Mouse (Mus musculus) myocyte (in vitro differentiated cells): ENCODE measurements around the gene Vsir.

Experiments used
- CEBPB ChIP-seq: IDR thresholded peaks from 2 replicates; pipeline ENCODE4 v1.6.1; 2011; ENCODE audit warnings: mild to moderate bottlenecking, moderate library complexity; ENCODE audit not compliant: poor library complexity, insufficient read depth, severe bottlenecking
- E2F4 ChIP-seq: IDR thresholded peaks from one replicate; pipeline ENCODE4 v1.6.1; 2011; ENCODE audit warnings: mild to moderate bottlenecking, control low read depth, moderate library complexity; ENCODE audit not compliant: insufficient read depth
- MAX ChIP-seq: IDR thresholded peaks from one replicate; pipeline ENCODE4 v1.6.1; 2011; ENCODE audit warnings: low read depth, mild to moderate bottlenecking, control low read depth
- POLR2A ChIP-seq: IDR thresholded peaks from one replicate; pipeline ENCODE4 v1.6.1; 2011; ENCODE audit warnings: low read depth, mild to moderate bottlenecking, control low read depth, moderate library complexity; ENCODE audit not compliant: insufficient read length
- POLR2AphosphoS2 ChIP-seq: IDR thresholded peaks from one replicate; pipeline ENCODE4 v1.6.1; 2011; ENCODE audit warnings: low read depth, control low read depth; ENCODE audit not compliant: insufficient read length
- REST ChIP-seq: IDR thresholded peaks from one replicate; pipeline ENCODE4 v1.6.1; 2011; ENCODE audit warnings: mild to moderate bottlenecking, control low read depth, moderate library complexity; ENCODE audit not compliant: insufficient read depth, insufficient read length
- TCF12 ChIP-seq: IDR thresholded peaks from one replicate; pipeline ENCODE4 v1.6.1; 2011; ENCODE audit warnings: mild to moderate bottlenecking, control low read depth; ENCODE audit not compliant: poor library complexity, insufficient read depth, severe bottlenecking
- TCF3 ChIP-seq: IDR thresholded peaks from one replicate; pipeline ENCODE4 v1.6.1; 2011; ENCODE audit warnings: low read depth, control low read depth; ENCODE audit not compliant: insufficient read length

GRCm38 (mm10) chr10:60362310-60362628, 15.6 kb downstream of the Vsir start:
- TF ChIP-seq CEBPB (no peak), MAX (no peak), POLR2A (no peak), TCF12 (no peak), TCF3 (no peak), E2F4 (no peak), REST (no peak), POLR2AphosphoS2 (no peak)
